Mouse (Mus musculus) cerebellum, adult 18-20 months (tissue): ENCODE data around the gene Mdc1.

ENCODE experiments used
- DNase-seq, 2 experiments: peaks; one replicate each; pipeline ENCODE4 v3.0.0; 2021

Gene Mdc1

DNA sequence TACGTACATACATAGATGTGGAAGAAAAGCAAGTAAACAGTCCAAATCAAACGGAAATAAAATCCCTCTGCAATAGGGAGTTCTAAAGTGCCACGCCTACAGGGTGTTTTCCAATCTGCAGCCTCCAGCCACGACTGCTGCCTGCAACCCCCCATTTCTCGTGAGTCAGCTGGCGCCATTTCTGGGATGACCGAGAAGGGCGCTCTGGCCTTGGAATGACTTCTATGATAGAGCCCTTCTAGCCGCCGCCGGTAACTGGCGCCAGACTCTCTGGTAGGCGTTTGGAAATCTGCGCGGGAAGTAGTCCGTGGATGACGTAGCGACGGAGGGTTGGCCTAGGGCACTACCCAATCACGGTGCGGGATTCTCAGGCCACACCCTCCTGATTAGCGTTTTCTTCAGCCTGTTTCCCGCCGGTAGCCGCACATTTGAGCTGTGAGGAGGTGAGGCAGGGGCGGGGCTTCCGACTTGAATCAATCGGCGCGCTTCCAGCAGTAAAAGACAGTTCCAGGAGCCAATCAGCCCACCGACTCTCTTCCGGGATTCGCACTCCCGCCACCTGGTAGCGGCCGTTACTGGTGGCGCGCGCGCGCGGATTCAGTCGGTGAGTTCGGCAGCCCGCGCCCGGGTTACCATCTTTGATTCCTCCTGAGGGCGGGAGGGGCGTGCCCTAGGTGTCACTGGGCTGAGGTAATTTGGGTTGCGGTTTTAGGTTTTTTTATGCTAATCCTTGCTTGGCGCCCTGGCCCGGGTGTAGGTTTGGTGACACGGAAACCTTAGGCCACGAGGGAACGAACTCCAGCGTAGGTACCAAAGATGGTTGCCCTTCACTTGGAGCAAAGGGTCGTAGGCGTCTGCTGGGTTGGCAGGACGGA lies at the start of gene Mdc1:
Gene Mdc1, plus strand, starts transcription at position 440 of the 875 bp plus-strand sequence.
- DNase-seq, result peak; percentile 99 to 100

- DNase-seq, result no peak
These were observed 48.5 kb upstream of the Mdc1 start for GRCm38 (mm10) chr17:35792837-35793236.

GRCm38 (mm10) chr17:35795099-35795498 lies 46.2 kb upstream of the Mdc1 start:
- no peak for DNase-seq

- DNase-seq, result no peak
These were observed 45.7 kb upstream of the Mdc1 start for GRCm38 (mm10) chr17:35795656-35796055.

DNA sequence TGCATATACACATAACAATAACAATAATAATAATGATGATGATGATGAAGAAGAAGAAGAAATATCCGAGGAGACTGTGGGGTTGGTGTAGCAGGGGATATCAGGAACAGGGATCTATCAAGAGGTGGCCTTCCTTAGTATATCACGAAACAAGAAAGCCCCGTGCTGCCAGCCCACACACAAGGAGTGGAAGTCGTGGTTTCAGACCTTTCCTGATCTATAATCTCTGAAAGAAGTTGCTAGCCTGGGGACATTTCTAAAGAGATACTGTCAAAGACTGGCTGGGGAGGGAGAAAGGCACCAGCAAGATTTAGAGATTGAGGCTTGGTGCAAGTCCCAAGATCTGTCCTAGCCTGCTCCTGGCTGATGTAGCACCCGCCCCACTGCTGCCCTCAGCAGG lies 44.5 kb upstream of the Mdc1 start:
- DNase-seq, result no peak

- DNase-seq, result no peak
These were observed 40.4 kb upstream of the Mdc1 start for GRCm38 (mm10) chr17:35800905-35801304.

- no peak for DNase-seq
These were observed 38.3 kb upstream of the Mdc1 start for GRCm38 (mm10) chr17:35803020-35803419.

DNA sequence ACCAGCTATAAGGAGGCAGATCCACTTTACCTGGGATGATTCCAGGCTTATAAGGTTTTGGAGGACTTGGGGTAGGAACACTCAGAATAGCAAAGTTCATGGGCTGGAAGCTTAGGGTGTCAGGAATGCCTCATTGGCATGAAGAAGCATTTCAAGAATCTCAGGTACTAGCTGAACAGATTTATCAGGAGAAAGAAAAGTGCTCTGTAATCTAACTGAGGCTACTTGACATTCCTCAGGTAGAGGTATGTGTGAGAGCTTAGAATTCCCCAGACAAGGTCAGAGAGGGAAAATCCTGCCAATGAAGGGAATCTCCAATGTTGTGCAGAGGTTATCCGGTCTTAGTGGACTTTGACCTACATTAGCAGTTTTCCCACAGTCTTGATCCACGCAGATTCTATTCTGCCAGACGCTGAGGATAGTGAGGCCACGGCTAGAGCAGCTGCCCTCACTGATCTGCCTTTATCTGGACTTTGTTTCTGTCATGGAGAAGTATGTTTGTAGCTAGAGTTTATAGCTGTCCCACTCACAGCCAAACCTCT lies 37.4 kb upstream of the Mdc1 start:
- no peak for DNase-seq

DNA sequence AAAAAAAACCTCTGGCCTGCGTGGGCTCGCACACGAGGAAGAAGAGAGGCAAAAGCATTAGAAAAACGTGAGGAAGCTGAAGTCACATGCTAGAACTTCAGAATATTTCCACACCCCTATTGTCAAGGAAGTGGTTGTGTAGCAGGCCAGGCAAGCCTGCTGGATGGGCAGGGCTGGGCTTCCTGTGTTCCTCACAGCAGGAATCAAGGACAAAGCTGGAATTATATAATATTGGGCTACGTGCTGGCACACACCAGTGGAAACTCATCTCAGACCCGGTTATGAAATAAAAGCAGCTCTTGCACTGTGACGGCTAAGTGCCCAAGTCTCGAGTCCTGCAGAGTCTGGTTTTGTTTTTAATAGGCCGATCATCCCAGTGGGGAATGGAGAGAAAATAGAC lies 33.2 kb upstream of the Mdc1 start:
- DNase-seq, result no peak

GRCm38 (mm10) chr17:35809395-35809794 lies 31.9 kb upstream of the Mdc1 start:
- no peak for DNase-seq

DNA sequence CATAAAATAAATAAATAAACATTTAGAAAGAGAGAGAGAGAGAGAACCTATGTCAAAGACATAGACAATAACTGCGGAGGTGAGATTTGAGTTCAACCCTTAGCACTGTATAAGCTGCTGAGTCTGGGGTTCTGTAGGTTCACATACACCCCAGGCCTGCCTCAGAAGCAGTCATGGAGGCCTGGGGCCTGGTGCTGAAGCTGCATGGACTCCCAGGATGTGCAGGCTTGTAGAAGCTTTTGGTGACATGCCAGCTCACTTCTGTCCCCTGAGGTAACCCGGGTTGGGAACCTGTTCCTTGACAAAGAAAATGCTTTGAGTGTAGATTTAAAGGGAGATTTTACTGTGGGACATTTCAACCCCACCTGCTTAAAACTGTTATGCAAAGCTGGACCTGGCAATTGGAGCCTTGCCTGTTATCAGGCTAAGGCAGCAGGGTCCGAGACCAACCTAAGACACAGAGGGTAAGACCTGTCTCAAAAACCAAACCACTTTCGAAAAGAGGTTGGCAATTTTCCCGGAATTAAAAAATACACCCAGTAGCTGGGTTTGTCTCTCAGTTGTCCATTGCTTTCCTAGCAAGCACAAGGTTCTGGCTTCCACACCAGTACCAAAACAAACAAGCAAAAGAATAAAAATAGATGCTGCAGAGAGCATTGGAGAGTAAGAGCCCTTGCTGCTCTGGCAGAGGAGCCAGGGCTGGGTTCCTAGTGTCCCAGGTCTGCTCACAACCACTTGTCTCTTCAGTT lies 30.2 kb upstream of the Mdc1 start:
- DNase-seq, result no peak

GRCm38 (mm10) chr17:35812307-35812706 lies 29.0 kb upstream of the Mdc1 start:
- no peak for DNase-seq

GRCm38 (mm10) chr17:35812736-35813135 lies 28.6 kb upstream of the Mdc1 start:
- DNase-seq, result no peak

DNA sequence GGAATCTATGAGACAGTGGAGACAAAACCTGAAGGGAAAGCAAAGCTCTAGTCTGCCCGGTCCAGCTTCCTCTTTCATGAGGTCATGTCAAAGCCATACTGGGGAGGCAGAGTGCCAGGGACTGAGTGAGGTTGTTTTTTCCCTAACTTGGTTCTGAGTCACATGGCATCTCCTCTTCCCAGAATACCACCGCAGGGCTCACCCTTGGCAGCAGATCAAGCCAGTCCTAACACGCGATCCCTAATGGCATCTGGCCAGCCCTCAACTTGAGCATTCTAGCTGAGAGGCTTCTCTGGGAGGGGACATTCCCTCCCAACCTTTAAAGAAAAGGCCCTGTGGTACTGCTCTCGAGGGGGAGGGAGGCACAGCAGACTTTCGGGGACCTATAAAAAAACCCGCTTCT lies 28.1 kb upstream of the Mdc1 start:
- DNase-seq, result no peak

GRCm38 (mm10) chr17:35813653-35814052 lies 27.7 kb upstream of the Mdc1 start:
- no peak for DNase-seq

- DNase-seq, result no peak
These were observed 26.6 kb upstream of the Mdc1 start for GRCm38 (mm10) chr17:35814678-35815077.

- no peak for DNase-seq
These were observed 25.5 kb upstream of the Mdc1 start for GRCm38 (mm10) chr17:35815836-35816235.

- no peak for DNase-seq
These were observed 24.6 kb upstream of the Mdc1 start for GRCm38 (mm10) chr17:35816686-35817085.

DNA sequence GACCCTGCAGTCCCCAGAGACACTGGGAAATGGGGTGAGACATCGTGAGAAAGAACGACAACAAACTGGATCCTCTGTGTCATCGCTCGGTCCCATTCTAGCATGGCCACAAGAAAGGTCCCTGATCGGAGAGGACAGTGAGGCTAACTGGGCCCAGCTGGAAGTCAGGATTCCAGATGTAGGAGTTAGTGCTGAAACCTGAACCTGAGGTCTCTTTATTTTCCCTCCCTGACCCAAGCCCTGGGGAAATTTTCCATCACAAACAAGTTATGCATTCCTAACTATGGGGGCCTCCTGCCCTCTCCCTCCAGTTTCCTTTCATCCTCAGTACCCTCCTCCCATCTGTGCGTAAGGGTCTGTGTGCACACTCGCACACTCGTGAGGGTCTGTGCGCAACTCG lies 24.1 kb upstream of the Mdc1 start:
- DNase-seq, result no peak

GRCm38 (mm10) chr17:35820111-35820510 lies 21.2 kb upstream of the Mdc1 start:
- DNase-seq, result no peak

DNA sequence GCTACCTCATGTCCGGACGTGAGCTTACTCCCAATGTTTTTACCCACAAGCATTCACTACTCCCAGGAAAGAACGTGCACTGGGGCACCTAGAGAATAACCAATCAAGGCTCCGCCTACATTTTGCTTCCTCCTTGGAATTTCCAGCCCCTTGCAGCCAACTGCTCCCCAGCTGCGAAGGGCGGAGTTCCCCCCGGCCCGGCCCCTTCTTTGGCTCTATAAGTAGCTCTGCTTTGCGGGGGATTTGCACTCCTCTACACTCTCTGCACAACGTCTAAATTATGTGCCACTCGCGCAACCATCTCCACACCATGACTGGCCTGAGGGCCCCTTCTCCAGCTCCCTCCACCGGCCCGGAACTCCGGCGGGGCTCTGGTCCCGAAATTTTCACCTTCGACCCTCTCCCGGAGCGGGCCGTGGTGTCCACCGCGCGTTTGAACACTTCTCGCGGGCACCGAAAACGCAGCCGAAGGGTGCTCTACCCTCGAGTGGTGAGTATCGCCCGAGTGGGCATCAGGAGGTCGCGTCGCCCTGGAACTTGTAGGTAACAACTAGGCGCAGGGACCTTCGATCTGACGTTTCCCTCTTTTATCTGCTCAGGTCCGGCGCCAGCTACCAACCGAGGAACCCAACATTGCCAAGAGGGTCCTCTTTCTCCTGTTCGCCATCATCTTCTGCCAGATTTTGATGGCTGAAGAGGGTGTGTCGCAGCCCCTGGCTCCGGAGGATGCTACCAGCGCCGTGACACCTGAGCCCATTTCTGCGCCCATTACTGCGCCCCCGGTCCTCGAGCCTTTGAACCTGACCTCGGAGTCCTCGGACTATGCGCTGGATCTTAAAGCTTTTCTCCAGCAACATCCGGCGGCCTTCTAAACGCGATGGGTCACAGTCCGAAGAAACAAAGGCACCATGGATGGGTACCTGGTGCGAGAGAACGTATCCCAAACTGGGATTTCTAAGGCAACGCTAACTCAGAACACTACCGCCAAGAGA lies 19.6 kb upstream of the Mdc1 start, which contains the start of gene Ier3:
Gene Ier3, plus strand, starts transcription at position 246 of the 992 bp plus-strand sequence.
- DNase-seq, result peak; percentile 56 to 61

DNA sequence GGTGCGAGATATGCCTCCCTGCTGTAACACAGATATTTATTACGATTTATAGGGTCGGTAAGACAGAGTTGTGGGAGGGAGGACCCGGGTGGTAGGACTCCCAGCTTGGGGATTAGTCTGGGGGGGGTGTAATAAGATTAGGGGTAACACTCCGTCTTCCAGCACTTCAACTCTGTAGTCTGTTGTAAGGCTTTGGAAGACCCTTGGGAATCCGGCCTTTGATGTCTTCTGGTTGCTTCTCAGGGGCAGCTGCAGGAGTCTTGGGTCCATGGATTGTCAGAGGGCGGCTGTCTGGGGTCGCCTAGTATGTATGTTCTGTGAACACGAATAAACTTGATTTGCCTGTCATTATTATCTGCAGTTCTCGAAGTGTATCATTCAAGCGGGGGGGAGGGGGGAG lies 18.8 kb upstream of the Mdc1 start:
- no peak for DNase-seq
